Mouse (Mus musculus) hindbrain, postnatal 0 days (tissue): Measurements from ENCODE around the gene Drp2. TPM values are rescaled to one million over a fixed set of nuclear protein-coding genes. Genes with fewer than 3 reads are reported as not detected.

ENCODE experiments used
- ATAC-seq: fragments of 200-750 bp; cut with Nextera tagmentation; 2 replicates; pipeline ENCODE4 v1.8.0; 2017; ENCODE audit warnings: mild to moderate bottlenecking, moderate TSS enrichment, moderate library complexity
- DNase-seq: peaks from one replicate; pipeline ENCODE4 v3.0.0-alpha.2; 2015; ENCODE audit warnings: low spot score
- H3K27ac ChIP-seq: fragments of 300-500 bp; sonication (generic); 2 replicates; pipeline ENCODE4 v1.5.1; 2014; ENCODE audit warnings: mild to moderate bottlenecking
- H3K27me3 ChIP-seq: fragments of 300-500 bp; sonication (generic); 2 replicates; pipeline ENCODE4 v1.6.1; 2014; ENCODE audit warnings: low read length, mixed read lengths; ENCODE audit not compliant: insufficient read depth
- H3K36me3 ChIP-seq: fragments of 300-500 bp; sonication (generic); 2 replicates; pipeline ENCODE4 v1.6.1; 2014; ENCODE audit warnings: low read length, mixed read lengths; ENCODE audit not compliant: insufficient read depth
- H3K4me1 ChIP-seq: fragments of 300-500 bp; sonication (generic); 2 replicates; pipeline ENCODE4 v1.6.1; 2014; ENCODE audit warnings: antibody characterized with exemption, low read length, mixed read lengths; ENCODE audit not compliant: insufficient read depth
- H3K4me2 ChIP-seq: fragments of 300-500 bp; sonication (generic); 2 replicates; pipeline ENCODE4 v1.6.1; 2014; ENCODE audit warnings: low read depth, mild to moderate bottlenecking, low read length, moderate library complexity, mixed read lengths
- H3K4me3 ChIP-seq: fragments of 300-500 bp; sonication (generic); 2 replicates; pipeline ENCODE4 v1.5.1; 2014; ENCODE audit warnings: low read length
- H3K9ac ChIP-seq: fragments of 300-500 bp; sonication (generic); replicated peaks from 2 replicates; pipeline ENCODE4 v1.6.1; 2014; ENCODE audit warnings: mild to moderate bottlenecking, low read length, moderate library complexity, mixed read lengths
- H3K9me3 ChIP-seq: fragments of 300-500 bp; sonication (generic); 2 replicates; pipeline ENCODE4 v1.6.1; 2016; ENCODE audit warnings: low read length, mixed read lengths
- CTCF ChIP-seq: IDR thresholded peaks from 2 replicates; pipeline ENCODE4 v1.5.1; 2016; ENCODE audit warnings: antibody characterized with exemption, control low read depth, low read depth
- WGBS: fragments of 180-500 bp; shearing (Covaris S2); extraction: QIAGEN DNeasy Blood & Tissue Kit; methylation state at CpG from one replicate; pipeline ENCODE4 v1.1.7; 2014; 5-methylcytosine and 5-hydroxymethylcytosine counted together
- polyA plus RNA-seq: library from polyadenylated mRNA; unstranded; fragments of >200 nt; fragmentation: Nextera tagmentation; extraction: Ambion mirVana; gene quantifications from 2 replicates; pipeline ENCODE4 v1.2.1, GENCODE M21; 2015
- total RNA-seq: library from RNA; depleted of rRNA; stranded (reverse); fragments of >200 nt; gene quantifications from 2 replicates; pipeline ENCODE4 v1.2.3, GENCODE M21; 2014

Drp2 gene
- total and polyA plus RNA-seq, 2 experiments from 2014 or later = 7.9 to 32.8 TPM

- TF ChIP-seq CTCF = no peak
- Histone ChIP-seq H3K9me3 (no peaks in the 10 kb centered on the region), H3K4me2 (no peak overlapping the region), H3K36me3 (no peaks in the 10 kb centered on the region), H3K4me1 (no peaks in the 10 kb centered on the region), H3K9ac (no peak overlapping the region), H3K27me3 (no peaks in the 10 kb centered on the region), H3K27ac (no peak overlapping the region), H3K4me3 (no peak overlapping the region)
- 66% methylated on average over 6 of the region's 6 CpGs for WGBS
- ATAC-seq (no peak), DNase-seq (no peak)
These were observed 19.5 kb upstream of the Drp2 start for GRCm38 (mm10) chrX:134384896-134385295.

GRCm38 (mm10) chrX:134398972-134399371, 5.4 kb upstream of the Drp2 start:
- Histone ChIP-seq H3K27me3 (no peaks in the 10 kb centered on the region), H3K27ac (no peak overlapping the region), H3K4me2 (no peak overlapping the region), H3K36me3 (no peaks in the 10 kb centered on the region), H3K9me3 (no peaks in the 10 kb centered on the region), H3K4me3 (no peak overlapping the region), H3K9ac (no peak overlapping the region), H3K4me1 (no peaks in the 10 kb centered on the region)
- no peak for TF ChIP-seq CTCF
- ATAC-seq = no peak
- DNase-seq = no peak
- 62% methylated on average over 2 of the region's 2 CpGs for WGBS

GRCm38 (mm10) chrX:134404584-134404955, 219 bp downstream of the Drp2 start:
- Histone ChIP-seq H3K36me3 (no peaks in the 10 kb centered on the region), H3K4me1 (no peaks in the 10 kb centered on the region), H3K27ac (peak overlapping the region; percentile 71), H3K4me3 (peak overlapping the region; percentile 34), H3K9ac (peak overlapping the region; percentile 44), H3K27me3 (no peaks in the 10 kb centered on the region), H3K9me3 (no peaks in the 10 kb centered on the region), H3K4me2 (peak overlapping the region; percentile 55)
- peak; percentile 65 for ATAC-seq
- WGBS = 33% methylated on average over 12 of the region's 14 CpGs
- no peak for DNase-seq
- TF ChIP-seq CTCF = no peak

- 60% methylated on average over 6 of the region's 6 CpGs for WGBS
- Histone ChIP-seq H3K4me3 (no peak overlapping the region), H3K4me2 (no peak overlapping the region), H3K27ac (0 out of 2 replicates have a peak overlapping the region, but pooled peaks have one; percentile 2), H3K9me3 (no peaks in the 10 kb centered on the region), H3K36me3 (no peaks in the 10 kb centered on the region), H3K4me1 (no peaks in the 10 kb centered on the region), H3K27me3 (no peaks in the 10 kb centered on the region), H3K9ac (no peak overlapping the region)
- peak; percentile 81 for ATAC-seq
- peak; percentile 34 for DNase-seq
- TF ChIP-seq CTCF = no peak
These were observed 5.1 kb downstream of the Drp2 start for GRCm38 (mm10) chrX:134409354-134409900.

- H3K9ac ChIP-seq = no peak overlapping the region
- no peak for DNase-seq
- H3K4me2 ChIP-seq = no peak overlapping the region
- ATAC-seq = no peak
- H3K4me3 ChIP-seq = no peak overlapping the region
- TF ChIP-seq CTCF = no peak
- H3K27ac ChIP-seq = no peak overlapping the region
- H3K27me3 ChIP-seq = no peaks in the 10 kb centered on the region
- 85% methylated on average over 1 of the region's 1 CpGs for WGBS
- no peaks in the 10 kb centered on the region for H3K9me3 ChIP-seq
- no peaks in the 10 kb centered on the region for H3K36me3 ChIP-seq
- H3K4me1 ChIP-seq = no peaks in the 10 kb centered on the region
These were observed 7.7 kb downstream of the Drp2 start for GRCm38 (mm10) chrX:134412096-134412495.

GRCm38 (mm10) chrX:134420097-134420496, 15.7 kb downstream of the Drp2 start:
- Histone ChIP-seq H3K36me3 (no peaks in the 10 kb centered on the region), H3K27ac (no peak overlapping the region), H3K4me2 (no peak overlapping the region), H3K4me1 (no peaks in the 10 kb centered on the region), H3K9me3 (no peaks in the 10 kb centered on the region), H3K4me3 (no peak overlapping the region), H3K9ac (no peak overlapping the region), H3K27me3 (no peaks in the 10 kb centered on the region)
- DNase-seq = no peak
- no peak for TF ChIP-seq CTCF
- 82% methylated on average over 5 of the region's 5 CpGs for WGBS
- no peak for ATAC-seq

- WGBS = 99% methylated on average over 5 of the region's 5 CpGs
- Histone ChIP-seq H3K27ac (no peak overlapping the region), H3K9ac (no peak overlapping the region), H3K4me2 (no peak overlapping the region), H3K36me3 (no peaks in the 10 kb centered on the region), H3K9me3 (no peaks in the 10 kb centered on the region), H3K4me1 (no peaks in the 10 kb centered on the region), H3K27me3 (no peaks in the 10 kb centered on the region), H3K4me3 (no peak overlapping the region)
- DNase-seq = no peak
- ATAC-seq = no peak
- TF ChIP-seq CTCF = no peak
These were observed 19.9 kb downstream of the Drp2 start for GRCm38 (mm10) chrX:134424263-134424662.
